Mouse (Mus musculus) heart, embryonic 12.5 days (tissue): ENCODE results near the gene Fam161a. TPM values are rescaled to one million over a fixed set of nuclear protein-coding genes. Genes with fewer than 3 reads are reported as not detected.

Source experiments
- ATAC-seq: fragments of 200-750 bp; cut with Nextera tagmentation; 2 replicates; pipeline ENCODE4 v1.8.0; 2017; ENCODE audit warnings: moderate TSS enrichment, moderate library complexity; ENCODE audit not compliant: insufficient number of reproducible peaks, low FRiP score
- H3K27ac ChIP-seq: fragments of 300-500 bp; sonication (generic); 2 replicates; pipeline ENCODE4 v1.5.1; 2016; ENCODE audit warnings: mild to moderate bottlenecking, moderate library complexity; ENCODE audit not compliant: poor library complexity, severe bottlenecking
- H3K27me3 ChIP-seq: fragments of 300-500 bp; sonication (generic); replicated peaks from 2 replicates; pipeline ENCODE4 v1.6.1; 2016; ENCODE audit warnings: mild to moderate bottlenecking, moderate library complexity
- H3K36me3 ChIP-seq: fragments of 300-500 bp; sonication (generic); 2 replicates; pipeline ENCODE4 v1.6.1; 2016; ENCODE audit warnings: mild to moderate bottlenecking, moderate library complexity
- H3K4me1 ChIP-seq: fragments of 300-500 bp; sonication (generic); replicated peaks from 2 replicates; pipeline ENCODE4 v1.6.1; 2016; ENCODE audit warnings: mild to moderate bottlenecking
- H3K4me2 ChIP-seq: fragments of 300-500 bp; sonication (generic); 2 replicates; pipeline ENCODE4 v1.6.1; 2016; ENCODE audit warnings: mild to moderate bottlenecking, moderate library complexity
- H3K4me3 ChIP-seq: fragments of 300-500 bp; sonication (generic); 2 replicates; pipeline ENCODE4 v1.5.1; 2016; ENCODE audit warnings: mild to moderate bottlenecking
- H3K9ac ChIP-seq: fragments of 300-500 bp; sonication (generic); 2 replicates; pipeline ENCODE4 v1.6.1; 2016; ENCODE audit warnings: mild to moderate bottlenecking, moderate library complexity
- H3K9me3 ChIP-seq: fragments of 300-500 bp; sonication (generic); replicated peaks from 2 replicates; pipeline ENCODE4 v1.6.1; 2016; ENCODE audit warnings: mild to moderate bottlenecking, moderate library complexity
- WGBS: fragments of 180-500 bp; shearing (Covaris S2); methylation state at CpG from one replicate; pipeline ENCODE4 v1.1.7; 2016; 5-methylcytosine and 5-hydroxymethylcytosine counted together
- polyA plus RNA-seq: library from polyadenylated mRNA; unstranded; fragments of >200 nt; fragmentation: Nextera tagmentation; extraction: Ambion mirVana; gene quantifications from 2 replicates; pipeline ENCODE4 v1.2.1, GENCODE M21; 2016

Gene Fam161a
- polyA plus RNA-seq, 1 experiment from 2014 or later, result 2.1 TPM

GRCm38 (mm10) chr11:22978215-22978614 lies 29.1 kb upstream of the Fam161a start:
- Histone ChIP-seq H3K4me3 (no peak overlapping the region), H3K27me3 (no peaks in the 10 kb centered on the region), H3K9ac (no peak overlapping the region), H3K27ac (no peak overlapping the region), H3K36me3 (peaks cover 44% of the 10 kb centered on the region), H3K4me1 (peaks cover 28% of the 10 kb centered on the region), H3K4me2 (no peak overlapping the region), H3K9me3 (peaks cover 4% of the 10 kb centered on the region; the same call in 1 of the 2 replicates)
- ATAC-seq, result no peak
- WGBS, result 94% methylated on average over 3 of the region's 3 CpGs

GRCm38 (mm10) chr11:22978711-22979110 lies 28.6 kb upstream of the Fam161a start:
- peaks cover 28% of the 10 kb centered on the region for H3K4me1 ChIP-seq
- no peak overlapping the region for H3K4me2 ChIP-seq
- peaks cover 39% of the 10 kb centered on the region for H3K36me3 ChIP-seq
- H3K4me3 ChIP-seq, result no peak overlapping the region
- no peak overlapping the region for H3K9ac ChIP-seq
- no peak for ATAC-seq
- no peak overlapping the region for H3K27ac ChIP-seq
- H3K27me3 ChIP-seq, result no peaks in the 10 kb centered on the region
- WGBS, result 64% methylated on average over 1 of the region's 1 CpGs
- H3K9me3 ChIP-seq, result no peaks in the 10 kb centered on the region

GRCm38 (mm10) chr11:22979221-22979620 lies 28.1 kb upstream of the Fam161a start:
- WGBS, result 83% methylated on average over 1 of the region's 1 CpGs
- no peak overlapping the region for H3K4me2 ChIP-seq
- H3K4me3 ChIP-seq, result no peak overlapping the region
- no peak for ATAC-seq
- peaks cover 34% of the 10 kb centered on the region for H3K36me3 ChIP-seq
- no peaks in the 10 kb centered on the region for H3K27me3 ChIP-seq
- no peaks in the 10 kb centered on the region for H3K9me3 ChIP-seq
- peaks cover 28% of the 10 kb centered on the region for H3K4me1 ChIP-seq
- H3K9ac ChIP-seq, result no peak overlapping the region
- no peak overlapping the region for H3K27ac ChIP-seq

GRCm38 (mm10) chr11:22981041-22981440 lies 26.3 kb upstream of the Fam161a start:
- peaks cover 22% of the 10 kb centered on the region for H3K4me1 ChIP-seq
- no peak overlapping the region for H3K27ac ChIP-seq
- ATAC-seq, result no peak
- no peaks in the 10 kb centered on the region for H3K9me3 ChIP-seq
- peak overlapping the region; percentile 59 for H3K4me3 ChIP-seq
- H3K4me2 ChIP-seq, result peak overlapping the region; percentile 91
- H3K27me3 ChIP-seq, result no peaks in the 10 kb centered on the region
- 40% methylated on average over 4 of the region's 4 CpGs for WGBS
- H3K9ac ChIP-seq, result peak overlapping the region; percentile 84
- peaks cover 28% of the 10 kb centered on the region for H3K36me3 ChIP-seq

- Histone ChIP-seq H3K4me1 (peaks cover 17% of the 10 kb centered on the region), H3K27me3 (no peaks in the 10 kb centered on the region), H3K4me2 (peak overlapping the region; percentile 91), H3K4me3 (peak overlapping the region; percentile 59), H3K9me3 (no peaks in the 10 kb centered on the region), H3K36me3 (peaks cover 23% of the 10 kb centered on the region), H3K27ac (peak overlapping the region; percentile 93), H3K9ac (peak overlapping the region; percentile 84)
- WGBS, result 1% methylated on average over 12 of the region's 12 CpGs
- ATAC-seq, result peak; percentile 47
Observed at GRCm38 (mm10) chr11:22981543-22981950, 25.8 kb upstream of the Fam161a start.

GRCm38 (mm10) chr11:22981984-22982757 lies 25.2 kb upstream of the Fam161a start, which contains the start of the genes Gm28048 and Commd1:
Gm28048 (minus strand) TSS chr11:22982090.
Commd1 (minus strand) TSS chr11:22982382.
- H3K27me3 ChIP-seq, result no peaks in the 10 kb centered on the region
- WGBS, result 4% methylated on average over 42 of the region's 42 CpGs
- H3K36me3 ChIP-seq, result peaks cover 18% of the 10 kb centered on the region
- peak within 1 kb of the TSS; percentile 91 for H3K4me2 ChIP-seq
- peak; percentile 94 for ATAC-seq
- peak within 1 kb of the TSS; percentile 84 for H3K9ac ChIP-seq
- H3K4me3 ChIP-seq, result peak within 1 kb of the TSS; percentile 59
- peaks cover 12% of the 10 kb centered on the region for H3K4me1 ChIP-seq
- H3K9me3 ChIP-seq, result no peaks in the 10 kb centered on the region
- peak within 1 kb of the TSS; percentile 93 for H3K27ac ChIP-seq

GRCm38 (mm10) chr11:22982846-22983245 lies 24.5 kb upstream of the Fam161a start:
- H3K4me3 ChIP-seq, result no peak overlapping the region

GRCm38 (mm10) chr11:22985510-22985909 lies 21.8 kb upstream of the Fam161a start:
- H3K9ac ChIP-seq, result no peak overlapping the region; the same call in 1 of the 2 replicates
- 79% methylated on average over 3 of the region's 3 CpGs for WGBS

More at GRCm38 (mm10) chr11:22982846-22983245, 24.5 kb upstream of the Fam161a start:
- ATAC-seq, result no peak
- Histone ChIP-seq H3K36me3 (peaks cover 12% of the 10 kb centered on the region), H3K4me1 (peaks cover 12% of the 10 kb centered on the region), H3K4me2 (no peak overlapping the region), H3K9me3 (no peaks in the 10 kb centered on the region), H3K9ac (no peak overlapping the region), H3K27me3 (no peaks in the 10 kb centered on the region), H3K27ac (no peak overlapping the region)
- 69% methylated on average over 6 of the region's 6 CpGs for WGBS

GRCm38 (mm10) chr11:22987357-22987756 lies 20.0 kb upstream of the Fam161a start:
- Histone ChIP-seq H3K36me3 (no peaks in the 10 kb centered on the region), H3K27ac (no peak overlapping the region), H3K27me3 (no peaks in the 10 kb centered on the region), H3K4me2 (no peak overlapping the region), H3K9ac (no peak overlapping the region), H3K9me3 (no peaks in the 10 kb centered on the region), H3K4me1 (peaks cover 10% of the 10 kb centered on the region), H3K4me3 (no peak overlapping the region)
- 56% methylated on average over 2 of the region's 2 CpGs for WGBS
- ATAC-seq, result no peak

More at GRCm38 (mm10) chr11:22985510-22985909, 21.8 kb upstream of the Fam161a start:
- Histone ChIP-seq H3K4me2 (no peak overlapping the region), H3K36me3 (no peaks in the 10 kb centered on the region), H3K27ac (no peak overlapping the region), H3K9me3 (no peaks in the 10 kb centered on the region), H3K27me3 (no peaks in the 10 kb centered on the region), H3K4me3 (no peak overlapping the region), H3K4me1 (peaks cover 11% of the 10 kb centered on the region)
- ATAC-seq, result no peak

- 46% methylated on average over 1 of the region's 1 CpGs for WGBS
Observed at GRCm38 (mm10) chr11:22989786-22990185, 17.5 kb upstream of the Fam161a start.

GRCm38 (mm10) chr11:22990393-22991126 lies 16.8 kb upstream of the Fam161a start, which contains the start of gene Cct4:
Cct4 (plus strand) TSS chr11:22990519.
- Histone ChIP-seq H3K4me1 (peaks cover 10% of the 10 kb centered on the region), H3K4me2 (peak within 1 kb of the TSS; percentile 88), H3K27ac (peak within 1 kb of the TSS; percentile 95), H3K9ac (peak within 1 kb of the TSS; percentile 96), H3K4me3 (peak within 1 kb of the TSS; percentile 96), H3K27me3 (no peaks in the 10 kb centered on the region), H3K9me3 (no peaks in the 10 kb centered on the region), H3K36me3 (peaks cover 19% of the 10 kb centered on the region)
- ATAC-seq, result peak; percentile 99
- WGBS, result under 1% methylated on average over 66 of the region's 66 CpGs

More at GRCm38 (mm10) chr11:22989786-22990185, 17.5 kb upstream of the Fam161a start:
- Histone ChIP-seq H3K9ac (peak overlapping the region; percentile 96), H3K4me1 (peaks cover 10% of the 10 kb centered on the region), H3K36me3 (peaks cover 11% of the 10 kb centered on the region), H3K4me2 (peak overlapping the region; percentile 88), H3K9me3 (no peaks in the 10 kb centered on the region), H3K27me3 (no peaks in the 10 kb centered on the region), H3K4me3 (peak overlapping the region; percentile 96), H3K27ac (peak overlapping the region; percentile 95)
- ATAC-seq, result no peak
